Mouse (Mus musculus) urinary bladder, adult 18-20 months (tissue): ENCODE measurements at regions not wholly inside any gene's neighbourhood (a gene's known extent, or its start where the extent isn't known, plus 50 kb on each side); places are given as distances from the start of the nearest gene placed in this dataset.
A peak's percentile ranks its signal among the peaks of the same experiment; 100 is the strongest.

ENCODE experiments used
- DNase-seq, 2 experiments: peaks; one replicate each; pipeline ENCODE4 v3.0.0; 2022; ENCODE audit warnings: low spot score in 2 of 2, mixed read lengths in 2 of 2

GRCm38 (mm10) chr7:134534821-134535220 is 135.6 kb upstream of the Dock1 start:
- no peak for DNase-seq

- DNase-seq = no peak
Observed at GRCm38 (mm10) chr7:134541699-134542098, 128.8 kb upstream of the Dock1 start.

- no peak for DNase-seq
Observed at GRCm38 (mm10) chr7:134546187-134546586, 124.3 kb upstream of the Dock1 start.

- no peak for DNase-seq
Observed at GRCm38 (mm10) chr7:134549286-134549919, 121.1 kb upstream of the Dock1 start.

GRCm38 (mm10) chr7:134550221-134550809 is 120.1 kb upstream of the Dock1 start:
- DNase-seq = no peak

- no peak for DNase-seq
Observed at GRCm38 (mm10) chr7:134552051-134552451, 118.4 kb upstream of the Dock1 start.

GRCm38 (mm10) chr7:134556061-134556460 is 114.4 kb upstream of the Dock1 start:
- no peak for DNase-seq

GRCm38 (mm10) chr7:134566322-134566721 is 104.1 kb upstream of the Dock1 start:
- DNase-seq = peak; percentile 39 to 44

GRCm38 (mm10) chr7:134569247-134569646 is 101.2 kb upstream of the Dock1 start:
- DNase-seq = no peak

- DNase-seq = peak in 1 of 2 experiments; percentile 7
Observed at GRCm38 (mm10) chr7:134570176-134570810, 100.2 kb upstream of the Dock1 start.

GRCm38 (mm10) chr7:134581746-134582145 is 88.7 kb upstream of the Dock1 start:
- DNase-seq = no peak

- no peak for DNase-seq
Observed at GRCm38 (mm10) chr7:134585478-134585877, 85.0 kb upstream of the Dock1 start.

GRCm38 (mm10) chr7:134586990-134587389 is 83.5 kb upstream of the Dock1 start:
- DNase-seq = no peak

- no peak for DNase-seq
Observed at GRCm38 (mm10) chr7:134607886-134608285, 62.6 kb upstream of the Dock1 start.

- no peak for DNase-seq
Observed at GRCm38 (mm10) chr7:134610159-134610558, 60.3 kb upstream of the Dock1 start.

GRCm38 (mm10) chr7:134611371-134611770 is 59.1 kb upstream of the Dock1 start:
- no peak for DNase-seq

- DNase-seq = no peak
Observed at GRCm38 (mm10) chr7:134612175-134612633, 58.2 kb upstream of the Dock1 start.

GRCm38 (mm10) chr7:134619220-134619975 is 51.1 kb upstream of the Dock1 start:
- no peak for DNase-seq

- no peak for DNase-seq
Observed at GRCm38 (mm10) chr7:134620006-134620405, 50.4 kb upstream of the Dock1 start.
